9 mouse cellular contexts compared by ENCODE assay signal in genomic region chr7:30444971-30445751, GRCm38 (mm10). TPM values are rescaled to one million over a fixed set of nuclear protein-coding genes. Genes with fewer than 3 reads are reported as not detected.
DNase-seq lines count a peak whose midpoint lies in the region; ATAC-seq and TF ChIP-seq lines count a peak whose summit lies in the region.
"Had no signal": no experiment of that assay in that cellular context is flagged by ENCODE, and none has a peak within 500 bp of the region (broad histone marks: within the 10 kb centered on the region; RNA-seq: fewer than 3 reads in every experiment).

Gene Aplp1 (minus strand): TSS chr7:30445535.

- no peak for TF ChIP-seq POLR2A in heart, adult 2 months (IDR thresholded peaks at IDR 0.05; ENCODE audit: insufficient read depth, low read depth, low read length)

- no peak within 1 kb of the TSS for H3K27ac ChIP-seq in heart, adult 2 months
- no peak within 1 kb of the TSS for H3K27ac ChIP-seq in limb, embryonic 11.5 days (replicated peaks; ENCODE audit: low read depth, low read length)
- peak within 1 kb of the TSS; percentile 82 for H3K27ac ChIP-seq in midbrain, embryonic 11.5 days (ENCODE audit: low read depth, low read length)
- H3K27ac ChIP-seq in stomach, postnatal 0 days (replicated peaks): no peak within 1 kb of the TSS

- DNase-seq in ovary, postnatal 14 days (ENCODE audit: low spot score): peak; percentile 22
- no peak for DNase-seq in ovary, postnatal 10 days (ENCODE audit: low spot score)
- DNase-seq in cerebellum, postnatal 14 days: peak; percentile 81 to 84
- DNase-seq in heart, adult 2 months: peak; percentile 72 to 76
- DNase-seq in kidney, adult 18-20 months: peak; percentile 61
- DNase-seq in limb, embryonic 11.5 days (ENCODE audit: low spot score): peak; percentile 75
- peak; percentile 98 for DNase-seq in midbrain, embryonic 11.5 days (ENCODE audit: low spot score, missing footprints)
- peak; percentile 70 for DNase-seq in stomach, postnatal 0 days (ENCODE audit: low spot score)

- H3K4me1 ChIP-seq in heart, adult 2 months (ENCODE audit: control insufficient read depth, insufficient read depth, low read length): no peaks in the 10 kb centered on the region
- peaks cover 8% of the 10 kb centered on the region; the same call in 1 of the 2 replicates for H3K4me1 ChIP-seq in limb, embryonic 11.5 days (ENCODE audit: control insufficient read depth, insufficient read depth, low read length)
- peaks cover 16% of the 10 kb centered on the region for H3K4me1 ChIP-seq in midbrain, embryonic 11.5 days (ENCODE audit: control insufficient read depth, insufficient read depth, low read length)
- peaks cover 2% of the 10 kb centered on the region; the same call in 1 of the 2 replicates for H3K4me1 ChIP-seq in stomach, postnatal 0 days (replicated peaks; ENCODE audit: control insufficient read depth, insufficient read depth)

- no peak for TF ChIP-seq CTCF in heart, adult 2 months (IDR thresholded peaks at IDR 0.05)
- no peak for TF ChIP-seq CTCF in stomach, postnatal 0 days (IDR thresholded peaks at IDR 0.05; ENCODE audit: low read depth)

- intact Hi-C loops in heart, adult 2 months (cut with DNase I): loop anchor here (5.0 kb wide), 2 partner anchors 47 to 102 kb away; partner anchors contain the start of gene Prodh2

- H3K79me2 ChIP-seq in heart, adult 2 months (replicated peaks; ENCODE audit: control insufficient read depth, insufficient read depth, low read length): no peaks in the 10 kb centered on the region

- H3K4me3 ChIP-seq in heart, adult 2 months: peak within 1 kb of the TSS; percentile 55
- H3K4me3 ChIP-seq in limb, embryonic 11.5 days (ENCODE audit: low read depth, low read length): peak within 1 kb of the TSS; percentile 58
- peak within 1 kb of the TSS; percentile 75 for H3K4me3 ChIP-seq in midbrain, embryonic 11.5 days (ENCODE audit: low read depth, low read length)
- peak within 1 kb of the TSS; percentile 54 for H3K4me3 ChIP-seq in stomach, postnatal 0 days (ENCODE audit: low read depth, low read length)

- TF ChIP-seq EP300 in heart, adult 2 months (IDR thresholded peaks at IDR 0.05; ENCODE audit: insufficient read depth, low read depth, low read length): no peak
- no peak for TF ChIP-seq EP300 in stomach, postnatal 0 days (optimal IDR thresholded peaks at IDR 0.05)

- ATAC-seq in limb, embryonic 11.5 days (ENCODE audit: insufficient number of reproducible peaks, low FRiP score, low TSS enrichment, low read depth): peak; percentile 41; the same call in 1 of the 2 replicates
- peak; percentile 81 for ATAC-seq in midbrain, embryonic 11.5 days (ENCODE audit: low FRiP score)
- peak; percentile 62 for ATAC-seq in stomach, postnatal 0 days (ENCODE audit: low FRiP score, low TSS enrichment)

- peak within 1 kb of the TSS; percentile 77 for H3K4me2 ChIP-seq in limb, embryonic 11.5 days (ENCODE audit: low read depth, severe bottlenecking)
- peak within 1 kb of the TSS; percentile 79 for H3K4me2 ChIP-seq in midbrain, embryonic 11.5 days
- H3K4me2 ChIP-seq in stomach, postnatal 0 days (replicated peaks; ENCODE audit: low read depth): peak within 1 kb of the TSS; percentile 88

- peak within 1 kb of the TSS; percentile 47 for H3K9ac ChIP-seq in heart, adult 2 months (ENCODE audit: low read depth, low read length)
- peak within 1 kb of the TSS; percentile 63 for H3K9ac ChIP-seq in limb, embryonic 11.5 days (ENCODE audit: low read length)
- peak within 1 kb of the TSS; percentile 73 for H3K9ac ChIP-seq in midbrain, embryonic 11.5 days (ENCODE audit: low read length)
- peak within 1 kb of the TSS; percentile 52 for H3K9ac ChIP-seq in stomach, postnatal 0 days (ENCODE audit: low read length)

- no peaks in the 10 kb centered on the region for H3K9me3 ChIP-seq in limb, embryonic 11.5 days (ENCODE audit: control insufficient read depth, low read length)
- no peaks in the 10 kb centered on the region; the same call in 1 of the 2 replicates for H3K9me3 ChIP-seq in midbrain, embryonic 11.5 days (ENCODE audit: control insufficient read depth, low read length)
- no peaks in the 10 kb centered on the region for H3K9me3 ChIP-seq in stomach, postnatal 0 days (ENCODE audit: control insufficient read depth, low read length)

- WGBS in heart, adult 2 months: 1% methylated on average over 61 of the region's 72 CpGs
- WGBS in limb, embryonic 11.5 days: under 1% methylated on average over 65 of the region's 72 CpGs
- WGBS in midbrain, embryonic 11.5 days: under 1% methylated on average over 56 of the region's 72 CpGs
- 1% methylated on average over 51 of the region's 72 CpGs for WGBS in stomach, postnatal 0 days

- H3K27me3 ChIP-seq in heart, adult 2 months (ENCODE audit: control insufficient read depth, insufficient read depth, low read length): no peaks in the 10 kb centered on the region; the same call in 1 of the 2 replicates
- H3K27me3 ChIP-seq in limb, embryonic 11.5 days (ENCODE audit: control insufficient read depth, insufficient read depth, low read length): peaks cover 18% of the 10 kb centered on the region
- no peaks in the 10 kb centered on the region for H3K27me3 ChIP-seq in midbrain, embryonic 11.5 days (ENCODE audit: control insufficient read depth, insufficient read depth, low read length)
- H3K27me3 ChIP-seq in stomach, postnatal 0 days (ENCODE audit: control insufficient read depth, insufficient read depth, low read length): no peaks in the 10 kb centered on the region

- H3K36me3 ChIP-seq in heart, adult 2 months (ENCODE audit: control insufficient read depth, insufficient read depth, low read length): no peaks in the 10 kb centered on the region
- H3K36me3 ChIP-seq in limb, embryonic 11.5 days (ENCODE audit: control insufficient read depth, insufficient read depth, low read length): no peaks in the 10 kb centered on the region
- peaks cover 3% of the 10 kb centered on the region for H3K36me3 ChIP-seq in midbrain, embryonic 11.5 days (ENCODE audit: control insufficient read depth, insufficient read depth, low read length)
- H3K36me3 ChIP-seq in stomach, postnatal 0 days (ENCODE audit: control insufficient read depth, insufficient read depth, low read length): no peaks in the 10 kb centered on the region
- H3K36me3 ChIP-seq: G1E had no signal

RNA-seq across cellular contexts. Expression of gene Aplp1, which starts in this region (rescaled TPM):
- total RNA-seq in heart, adult 2 months (2021): 1 to 10 TPM; 3.2 to 3.5 TPM
- polyA plus RNA-seq in heart, adult 2 months (2012; rRNA removed): 3.6 and 6.2 TPM in 2 replicates
- 16.6 and 18.0 TPM in 2 replicates for polyA plus RNA-seq in limb, embryonic 11.5 days (2014; fragmentation: Nextera tagmentation; extraction: Ambion mirVana)
- polyA plus RNA-seq in midbrain, embryonic 11.5 days (2014; fragmentation: Nextera tagmentation; extraction: Ambion mirVana): 128 and 134 TPM in 2 replicates
- polyA plus RNA-seq in stomach, postnatal 0 days (2015; fragmentation: Nextera tagmentation; extraction: Ambion mirVana): 21.7 and 24.1 TPM in 2 replicates
- polyA plus RNA-seq: G1E had no signal
